Mouse (Mus musculus): ENCODE data around the gene Tbc1d1. TPM values are rescaled to one million over a fixed set of nuclear protein-coding genes. Genes with fewer than 3 reads are reported as not detected.
A peak's percentile ranks its signal among the peaks of the same experiment; 100 is the strongest.

Gene Tbc1d1
- polyA plus RNA-seq, 1 experiment: 23.8 TPM

GRCm38 (mm10) chr5:64291657-64292056 lies 135.6 kb downstream of the Tbc1d1 start:
- Histone ChIP-seq H3K27ac (ENCODE audit: insufficient read depth, low read depth, low read length) (no peak overlapping the region), H3K4me1 (ENCODE audit: control insufficient read depth, insufficient read depth, low read length) (peaks cover 30% of the 10 kb centered on the region)
- no peak for TF ChIP-seq CTCF (IDR thresholded peaks at IDR 0.05; ENCODE audit: low read depth, low read length)
- no peak for TF ChIP-seq POLR2A (IDR thresholded peaks at IDR 0.05; ENCODE audit: borderline replicate concordance, low read depth, low read length)

GRCm38 (mm10) chr5:64295621-64296020 lies 139.5 kb downstream of the Tbc1d1 start:
- TF ChIP-seq POLR2A (IDR thresholded peaks at IDR 0.05; ENCODE audit: borderline replicate concordance, low read depth, low read length): no peak
- no peak for TF ChIP-seq CTCF (IDR thresholded peaks at IDR 0.05; ENCODE audit: low read depth, low read length)
- Histone ChIP-seq H3K27ac (ENCODE audit: insufficient read depth, low read depth, low read length) (no peak overlapping the region), H3K4me3 (ENCODE audit: insufficient read depth, low read length) (no peak overlapping the region)

More at GRCm38 (mm10) chr5:64291657-64292056, 135.6 kb downstream of the Tbc1d1 start:
- H3K4me3 ChIP-seq (ENCODE audit: insufficient read depth, low read length): no peak overlapping the region

GRCm38 (mm10) chr5:64296328-64296727 lies 140.2 kb downstream of the Tbc1d1 start:
- H3K4me1 ChIP-seq (ENCODE audit: control insufficient read depth, insufficient read depth, low read length): peaks cover 44% of the 10 kb centered on the region
- no peak overlapping the region for H3K4me3 ChIP-seq (ENCODE audit: insufficient read depth, low read length)
- H3K27ac ChIP-seq (ENCODE audit: insufficient read depth, low read depth, low read length): peak overlapping the region; percentile 96
- TF ChIP-seq POLR2A (IDR thresholded peaks at IDR 0.05; ENCODE audit: borderline replicate concordance, low read depth, low read length) (no peak), CTCF (IDR thresholded peaks at IDR 0.05; ENCODE audit: low read depth, low read length) (no peak)

More at GRCm38 (mm10) chr5:64295621-64296020, 139.5 kb downstream of the Tbc1d1 start:
- H3K4me1 ChIP-seq (ENCODE audit: control insufficient read depth, insufficient read depth, low read length): peaks cover 42% of the 10 kb centered on the region

- peak overlapping the region; percentile 96 for H3K27ac ChIP-seq (ENCODE audit: insufficient read depth, low read depth, low read length)
- H3K4me1 ChIP-seq (ENCODE audit: control insufficient read depth, insufficient read depth, low read length): peaks cover 44% of the 10 kb centered on the region
- H3K4me3 ChIP-seq (ENCODE audit: insufficient read depth, low read length): no peak overlapping the region
- TF ChIP-seq POLR2A (IDR thresholded peaks at IDR 0.05; ENCODE audit: borderline replicate concordance, low read depth, low read length) (no peak), CTCF (IDR thresholded peaks at IDR 0.05; ENCODE audit: low read depth, low read length) (no peak)
Measured at GRCm38 (mm10) chr5:64297100-64297499, 141.0 kb downstream of the Tbc1d1 start.

GRCm38 (mm10) chr5:64298331-64299036 lies 142.4 kb downstream of the Tbc1d1 start:
- H3K4me3 ChIP-seq (ENCODE audit: insufficient read depth, low read length): peak overlapping the region; percentile 28
- TF ChIP-seq POLR2A (IDR thresholded peaks at IDR 0.05; ENCODE audit: borderline replicate concordance, low read depth, low read length) (no peak), CTCF (IDR thresholded peaks at IDR 0.05; ENCODE audit: low read depth, low read length) (no peak)
- H3K27ac ChIP-seq (ENCODE audit: insufficient read depth, low read depth, low read length): peak overlapping the region; percentile 96
- peaks cover 44% of the 10 kb centered on the region for H3K4me1 ChIP-seq (ENCODE audit: control insufficient read depth, insufficient read depth, low read length)

GRCm38 (mm10) chr5:64299508-64300324 lies 143.6 kb downstream of the Tbc1d1 start:
- Histone ChIP-seq H3K27ac (ENCODE audit: insufficient read depth, low read depth, low read length) (peak overlapping the region; percentile 96), H3K4me1 (ENCODE audit: control insufficient read depth, insufficient read depth, low read length) (peaks cover 44% of the 10 kb centered on the region), H3K4me3 (ENCODE audit: insufficient read depth, low read length) (no peak overlapping the region)
- no peak for TF ChIP-seq POLR2A (IDR thresholded peaks at IDR 0.05; ENCODE audit: borderline replicate concordance, low read depth, low read length)
- no peak for TF ChIP-seq CTCF (IDR thresholded peaks at IDR 0.05; ENCODE audit: low read depth, low read length)

GRCm38 (mm10) chr5:64301246-64301645 lies 145.1 kb downstream of the Tbc1d1 start:
- TF ChIP-seq POLR2A (IDR thresholded peaks at IDR 0.05; ENCODE audit: borderline replicate concordance, low read depth, low read length): no peak
- TF ChIP-seq CTCF (IDR thresholded peaks at IDR 0.05; ENCODE audit: low read depth, low read length): no peak
- Histone ChIP-seq H3K4me1 (ENCODE audit: control insufficient read depth, insufficient read depth, low read length) (peaks cover 40% of the 10 kb centered on the region), H3K4me3 (ENCODE audit: insufficient read depth, low read length) (no peak overlapping the region), H3K27ac (ENCODE audit: insufficient read depth, low read depth, low read length) (no peak overlapping the region)

- Histone ChIP-seq H3K27ac (ENCODE audit: insufficient read depth, low read depth, low read length) (no peak overlapping the region), H3K4me3 (ENCODE audit: insufficient read depth, low read length) (no peak overlapping the region), H3K4me1 (ENCODE audit: control insufficient read depth, insufficient read depth, low read length) (no peaks in the 10 kb centered on the region)
- TF ChIP-seq POLR2A (IDR thresholded peaks at IDR 0.05; ENCODE audit: borderline replicate concordance, low read depth, low read length) (no peak), CTCF (IDR thresholded peaks at IDR 0.05; ENCODE audit: low read depth, low read length) (no peak)
Measured at GRCm38 (mm10) chr5:64307289-64307688, 151.2 kb downstream of the Tbc1d1 start.

GRCm38 (mm10) chr5:64312295-64312694 lies 156.2 kb downstream of the Tbc1d1 start:
- Histone ChIP-seq H3K4me1 (ENCODE audit: control insufficient read depth, insufficient read depth, low read length) (peaks cover 7% of the 10 kb centered on the region), H3K27ac (ENCODE audit: insufficient read depth, low read depth, low read length) (no peak overlapping the region), H3K4me3 (ENCODE audit: insufficient read depth, low read length) (no peak overlapping the region)
- TF ChIP-seq POLR2A (IDR thresholded peaks at IDR 0.05; ENCODE audit: borderline replicate concordance, low read depth, low read length): no peak
- no peak for TF ChIP-seq CTCF (IDR thresholded peaks at IDR 0.05; ENCODE audit: low read depth, low read length)

- H3K4me3 ChIP-seq (ENCODE audit: insufficient read depth, low read length): no peak overlapping the region
- H3K27ac ChIP-seq (ENCODE audit: insufficient read depth, low read depth, low read length): no peak overlapping the region
- TF ChIP-seq CTCF (IDR thresholded peaks at IDR 0.05; ENCODE audit: low read depth, low read length): no peak
- TF ChIP-seq POLR2A (IDR thresholded peaks at IDR 0.05; ENCODE audit: borderline replicate concordance, low read depth, low read length): no peak
- peaks cover 12% of the 10 kb centered on the region for H3K4me1 ChIP-seq (ENCODE audit: control insufficient read depth, insufficient read depth, low read length)
Measured at GRCm38 (mm10) chr5:64313481-64313880, 157.4 kb downstream of the Tbc1d1 start.
